Mouse (Mus musculus): ENCODE measurements around the gene Arhgef3. TPM values are rescaled to one million over a fixed set of nuclear protein-coding genes. Genes with fewer than 3 reads are reported as not detected.

The Arhgef3 gene
- total RNA-seq, 4 experiments from 2014 or later = 44.5 to 54.9 (median 53.3) TPM

- no peak for DNase-seq
These were observed 156.8 kb downstream of the Arhgef3 start for GRCm38 (mm10) chr14:27271371-27272071.

- DNase-seq = no peak
These were observed 157.6 kb downstream of the Arhgef3 start for GRCm38 (mm10) chr14:27272072-27272834.

- no peak for DNase-seq
These were observed 158.1 kb downstream of the Arhgef3 start for GRCm38 (mm10) chr14:27272835-27273138.

GRCm38 (mm10) chr14:27273169-27273568 is 158.5 kb downstream of the Arhgef3 start:
- DNase-seq = no peak

- DNase-seq = no peak
These were observed 162.6 kb downstream of the Arhgef3 start for GRCm38 (mm10) chr14:27277259-27277658.

- no peak for DNase-seq
These were observed 165.6 kb downstream of the Arhgef3 start for GRCm38 (mm10) chr14:27280201-27280890.

GRCm38 (mm10) chr14:27283956-27284355 is 169.3 kb downstream of the Arhgef3 start:
- DNase-seq = no peak

- no peak for DNase-seq
These were observed 171.5 kb downstream of the Arhgef3 start for GRCm38 (mm10) chr14:27286202-27286601.

GRCm38 (mm10) chr14:27289053-27289452 is 174.4 kb downstream of the Arhgef3 start:
- no peak for DNase-seq

- DNase-seq = no peak
These were observed 177.4 kb downstream of the Arhgef3 start for GRCm38 (mm10) chr14:27292101-27292500.

- DNase-seq = no peak
These were observed 181.1 kb downstream of the Arhgef3 start for GRCm38 (mm10) chr14:27295821-27296220.

- no peak for DNase-seq
These were observed 182.3 kb downstream of the Arhgef3 start for GRCm38 (mm10) chr14:27296987-27297386.

- DNase-seq = no peak
These were observed 184.2 kb downstream of the Arhgef3 start for GRCm38 (mm10) chr14:27298875-27299274.

- no peak for DNase-seq
These were observed 185.0 kb downstream of the Arhgef3 start for GRCm38 (mm10) chr14:27299705-27300104.

- DNase-seq = no peak
These were observed 187.2 kb downstream of the Arhgef3 start for GRCm38 (mm10) chr14:27301768-27302499.

GRCm38 (mm10) chr14:27303294-27303693 is 188.6 kb downstream of the Arhgef3 start:
- no peak for DNase-seq

- DNase-seq = no peak
These were observed 189.7 kb downstream of the Arhgef3 start for GRCm38 (mm10) chr14:27304408-27304807.

- no peak for DNase-seq
These were observed 194.1 kb downstream of the Arhgef3 start for GRCm38 (mm10) chr14:27308761-27309160.

GRCm38 (mm10) chr14:27310559-27311242 is 196.0 kb downstream of the Arhgef3 start:
- no peak for DNase-seq

- no peak for DNase-seq
These were observed 197.7 kb downstream of the Arhgef3 start for GRCm38 (mm10) chr14:27312380-27312779.

- no peak for DNase-seq
These were observed 201.0 kb downstream of the Arhgef3 start for GRCm38 (mm10) chr14:27315737-27316136.

- no peak for DNase-seq
These were observed 202.4 kb downstream of the Arhgef3 start for GRCm38 (mm10) chr14:27317146-27317545.

All from adrenal gland, adult 8-10 months (tissue).